Mouse (Mus musculus) testis, adult 2 months (tissue): ENCODE measurements around the gene Dcst2.

Experiments used
- CTCF ChIP-seq: fragments of 200-500 bp; IDR thresholded peaks from 2 replicates; pipeline ENCODE4 v1.5.1; 2012; ENCODE audit warnings: low read depth, mild to moderate bottlenecking, inconsistent platforms, low read length, moderate library complexity; ENCODE audit not compliant: control insufficient read depth, insufficient read depth, insufficient replicate concordance
- POLR2A ChIP-seq: fragments of 200-500 bp; IDR thresholded peaks from 2 replicates; pipeline ENCODE4 v1.6.1; 2012; ENCODE audit warnings: low read depth, mild to moderate bottlenecking, inconsistent platforms, low read length, moderate library complexity; ENCODE audit not compliant: control insufficient read depth

- no peak for TF ChIP-seq CTCF
- TF ChIP-seq POLR2A, result no peak
Observed at GRCm38 (mm10) chr3:89330948-89331347, 30.8 kb upstream of the Dcst2 start.
